Mouse (Mus musculus) liver, embryonic 14.5 days (tissue): Measurements from ENCODE around the gene Btbd1. TPM values are rescaled to one million over a fixed set of nuclear protein-coding genes. Genes with fewer than 3 reads are reported as not detected.

Source experiments
- ATAC-seq: fragments of 200-750 bp; cut with Nextera tagmentation; 2 replicates; pipeline ENCODE4 v1.8.0; 2017; ENCODE audit warnings: moderate number of reproducible peaks, mild to moderate bottlenecking, moderate library complexity; ENCODE audit not compliant: insufficient read depth
- DNase-seq, 3 experiments: peaks; one replicate each; pipeline ENCODE4 v3.0.0-alpha.2; 2012 to 2013; ENCODE audit warnings: low read depth in 3 of 3, low spot score in 3 of 3
- H3K27ac ChIP-seq: fragments of 300-500 bp; sonication (generic); 2 replicates; pipeline ENCODE4 v1.5.1; 2014; ENCODE audit warnings: moderate library complexity, mild to moderate bottlenecking, control low read depth, inconsistent platforms
- H3K27me3 ChIP-seq: fragments of 300-500 bp; sonication (generic); 2 replicates; pipeline ENCODE4 v1.6.1; 2014; ENCODE audit warnings: mild to moderate bottlenecking, low read length, moderate library complexity; ENCODE audit not compliant: control insufficient read depth, insufficient read depth
- H3K36me3 ChIP-seq: fragments of 300-500 bp; sonication (generic); replicated peaks from 2 replicates; pipeline ENCODE4 v1.6.1; 2014; ENCODE audit warnings: low read depth; ENCODE audit not compliant: control insufficient read depth, insufficient read depth
- H3K4me1 ChIP-seq, 2 experiments: fragments of 200-500 bp in 1 of 2; fragments of 300-500 bp in 1 of 2; sonication (generic) in 1 of 2; replicated peaks; 2 replicates each; pipeline ENCODE4 v1.6.1; 2012 to 2014; ENCODE audit warnings: antibody characterized with exemption in 1 of 2, inconsistent platforms in 1 of 2, low read length in 1 of 2; ENCODE audit not compliant: control insufficient read depth in 2 of 2, insufficient read depth in 2 of 2
- H3K4me2 ChIP-seq: fragments of 300-500 bp; sonication (generic); 2 replicates; pipeline ENCODE4 v1.6.1; 2014; ENCODE audit warnings: low read depth, mild to moderate bottlenecking, control low read depth, moderate library complexity
- H3K4me3 ChIP-seq, 2 experiments: fragments of 200-500 bp in 1 of 2; fragments of 300-500 bp in 1 of 2; sonication (generic) in 1 of 2; 2 replicates each; pipeline ENCODE4 v1.5.1; 2012 to 2014; ENCODE audit warnings: low read depth in 2 of 2, low read length in 2 of 2, mild to moderate bottlenecking in 2 of 2, control low read depth in 1 of 2, inconsistent platforms in 1 of 2, moderate library complexity in 1 of 2; ENCODE audit not compliant: insufficient read depth in 1 of 2
- H3K9ac ChIP-seq: fragments of 300-500 bp; sonication (generic); replicated peaks from 2 replicates; pipeline ENCODE4 v1.6.1; 2014; ENCODE audit warnings: mild to moderate bottlenecking, control low read depth, moderate library complexity
- H3K9me3 ChIP-seq: fragments of 300-500 bp; sonication (generic); 2 replicates; pipeline ENCODE4 v1.6.1; 2016; ENCODE audit warnings: low read length, mixed read lengths; ENCODE audit not compliant: control insufficient read depth
- CTCF ChIP-seq: IDR thresholded peaks from 2 replicates; pipeline ENCODE4 v1.5.1; 2016; ENCODE audit warnings: antibody characterized with exemption, low read depth, control low read depth
- EP300 ChIP-seq: IDR thresholded peaks from 2 replicates; pipeline ENCODE4 v1.6.1; 2016; ENCODE audit warnings: antibody characterized with exemption, low read depth
- WGBS: fragments of 180-500 bp; shearing (Covaris S2); extraction: QIAGEN DNeasy Blood & Tissue Kit; methylation state at CpG from one replicate; pipeline ENCODE4 v1.1.7; 2014; ENCODE audit not compliant: insufficient replicate concordance; 5-methylcytosine and 5-hydroxymethylcytosine counted together
- polyA plus RNA-seq, 2 experiments: library from polyadenylated mRNA; depleted of rRNA in 1 of 2; stranded (reverse) in 1 of 2; unstranded in 1 of 2; fragments of >200 nt; fragmentation: Nextera tagmentation in 1 of 2; extraction: Ambion mirVana in 1 of 2; gene quantifications; 2 replicates each; pipeline versions ENCODE4 v1.2.1 to v1.2.3; 2012 to 2014

Btbd1 gene
- polyA plus RNA-seq, 2 experiments, result 15.3 to 29.1 TPM

- no peak overlapping the region for H3K4me2 ChIP-seq
- H3K9me3 ChIP-seq, result no peaks in the 10 kb centered on the region
- no peak overlapping the region for H3K4me3 ChIP-seq
- H3K36me3 ChIP-seq, result no peaks in the 10 kb centered on the region
- ATAC-seq (no peak), DNase-seq (no peak)
- no peak for TF ChIP-seq EP300
- H3K27me3 ChIP-seq, result no peaks in the 10 kb centered on the region
- H3K27ac ChIP-seq, result no peak overlapping the region
- H3K4me1 ChIP-seq, result peaks cover 13 to 20% of the 10 kb centered on the region in 2 experiments
- no peak overlapping the region for H3K9ac ChIP-seq
- WGBS, result 49% methylated on average over 3 of the region's 3 CpGs
Observed at GRCm38 (mm10) chr7:81824906-81825305, 4.3 kb downstream of the Btbd1 start.

- H3K36me3 ChIP-seq, result peaks cover 4% of the 10 kb centered on the region; the same call in 1 of the 2 replicates
- no peak overlapping the region for H3K27ac ChIP-seq
- H3K9ac ChIP-seq, result no peak overlapping the region
- no peaks in the 10 kb centered on the region for H3K27me3 ChIP-seq
- WGBS, result 57% methylated on average over 5 of the region's 5 CpGs
- H3K4me3 ChIP-seq, result no peak overlapping the region
- ATAC-seq, result peak; percentile 48; the same call in 1 of the 2 replicates
- peaks cover 0 to 2% of the 10 kb centered on the region in 2 experiments; a peak in 1 of 4 replicates for H3K4me1 ChIP-seq
- DNase-seq, result no peak
- no peak for TF ChIP-seq CTCF
- no peak for TF ChIP-seq EP300
- no peak overlapping the region for H3K4me2 ChIP-seq
- no peaks in the 10 kb centered on the region for H3K9me3 ChIP-seq
Observed at GRCm38 (mm10) chr7:81806067-81806466, 23.2 kb downstream of the Btbd1 start.

- Histone ChIP-seq H3K4me1 (peaks cover 3 to 9% of the 10 kb centered on the region in 2 experiments; a peak in 3 of 4 replicates), H3K9me3 (no peaks in the 10 kb centered on the region), H3K4me3 (peak within 1 kb of the TSS; percentile 68 to 89), H3K4me2 (peak within 1 kb of the TSS; percentile 79), H3K27me3 (no peaks in the 10 kb centered on the region), H3K27ac (peak within 1 kb of the TSS; percentile 85), H3K9ac (peak within 1 kb of the TSS; percentile 70), H3K36me3 (peaks cover 4% of the 10 kb centered on the region)
- WGBS, result under 1% methylated on average over 38 of the region's 38 CpGs
- DNase-seq (peak; percentile 70 to 78 (median 72)), ATAC-seq (peak; percentile 95)
- TF ChIP-seq CTCF (peak; percentile 80), EP300 (no peak)
Observed at GRCm38 (mm10) chr7:81789095-81789757, 40.0 kb downstream of the Btbd1 start, which contains the start of gene 3110040N11Rik. 3110040N11Rik (minus strand) TSS chr7:81789478.

- H3K4me1 ChIP-seq, result peaks cover 3 to 9% of the 10 kb centered on the region in 2 experiments; a peak in 3 of 4 replicates
- peak overlapping the region; percentile 70 for H3K9ac ChIP-seq
- H3K4me3 ChIP-seq, result peak overlapping the region; percentile 68 to 89
- no peaks in the 10 kb centered on the region for H3K27me3 ChIP-seq
- 8% methylated on average over 5 of the region's 5 CpGs for WGBS
- H3K9me3 ChIP-seq, result no peaks in the 10 kb centered on the region
- H3K27ac ChIP-seq, result peak overlapping the region; percentile 85
- H3K4me2 ChIP-seq, result peak overlapping the region; percentile 79
- peak; percentile 44; the same call in 1 of the 2 replicates for ATAC-seq
- no peak for DNase-seq
- TF ChIP-seq EP300, result no peak
- TF ChIP-seq CTCF, result no peak
- H3K36me3 ChIP-seq, result no peaks in the 10 kb centered on the region; the same call in 1 of the 2 replicates
Observed at GRCm38 (mm10) chr7:81788536-81788935, 40.7 kb downstream of the Btbd1 start.

GRCm38 (mm10) chr7:81777667-81778218 is 51.5 kb downstream of the Btbd1 start:
- Histone ChIP-seq H3K27ac (no peak overlapping the region), H3K9me3 (no peaks in the 10 kb centered on the region; the same call in none of the 2 replicates), H3K4me3 (no peak overlapping the region), H3K27me3 (no peaks in the 10 kb centered on the region), H3K36me3 (peaks cover 12% of the 10 kb centered on the region), H3K4me1 (no peaks in the 10 kb centered on the region), H3K4me2 (no peak overlapping the region), H3K9ac (no peak overlapping the region)
- WGBS, result 66% methylated on average over 10 of the region's 10 CpGs
- no peak for ATAC-seq
- no peak for DNase-seq
- TF ChIP-seq CTCF, result peak; percentile 45
- TF ChIP-seq EP300, result no peak
